Mouse (Mus musculus) fat pad, adult 2 months (tissue): ENCODE measurements around the gene Wdr91.

ENCODE experiments used
- DNase-seq: peaks from one replicate; pipeline ENCODE4 v3.0.0-alpha.2; 2011; ENCODE audit warnings: low read depth, low spot score; ENCODE audit errors: extremely low read depth

Wdr91 gene

GRCm38 (mm10) chr6:34919956-34920355, 9.3 kb upstream of the Wdr91 start, which contains the start of gene Stra8:
Gene Stra8 (plus strand): TSS chr6:34920163.
- DNase-seq = no peak

- DNase-seq = no peak
Measured at GRCm38 (mm10) chr6:34919146-34919545, 8.5 kb upstream of the Wdr91 start.

GRCm38 (mm10) chr6:34914462-34914861, 3.8 kb upstream of the Wdr91 start:
- DNase-seq = no peak

- no peak for DNase-seq
Measured at GRCm38 (mm10) chr6:34913341-34914040, 2.8 kb upstream of the Wdr91 start.

GRCm38 (mm10) chr6:34909631-34910345, 888 bp downstream of the Wdr91 start:
- no peak for DNase-seq

- no peak for DNase-seq
Measured at GRCm38 (mm10) chr6:34907696-34908260, 2.9 kb downstream of the Wdr91 start.

- DNase-seq = no peak
Measured at GRCm38 (mm10) chr6:34907121-34907614, 3.5 kb downstream of the Wdr91 start.

GRCm38 (mm10) chr6:34906661-34907060, 4.0 kb downstream of the Wdr91 start:
- no peak for DNase-seq

GRCm38 (mm10) chr6:34906125-34906524, 4.6 kb downstream of the Wdr91 start:
- no peak for DNase-seq

- no peak for DNase-seq
Measured at GRCm38 (mm10) chr6:34904361-34904760, 6.3 kb downstream of the Wdr91 start.

GRCm38 (mm10) chr6:34903851-34904250, 6.8 kb downstream of the Wdr91 start:
- no peak for DNase-seq

GRCm38 (mm10) chr6:34903441-34903840, 7.2 kb downstream of the Wdr91 start:
- DNase-seq = no peak

- no peak for DNase-seq
Measured at GRCm38 (mm10) chr6:34902578-34902977, 8.1 kb downstream of the Wdr91 start.

GRCm38 (mm10) chr6:34901911-34902444, 8.7 kb downstream of the Wdr91 start:
- DNase-seq = no peak

- DNase-seq = no peak
Measured at GRCm38 (mm10) chr6:34900990-34901389, 9.7 kb downstream of the Wdr91 start.

GRCm38 (mm10) chr6:34899127-34899526, 11.5 kb downstream of the Wdr91 start:
- no peak for DNase-seq

- DNase-seq = no peak
Measured at GRCm38 (mm10) chr6:34896168-34896780, 14.4 kb downstream of the Wdr91 start.

- DNase-seq = no peak
Measured at GRCm38 (mm10) chr6:34895569-34895968, 15.1 kb downstream of the Wdr91 start.

- no peak for DNase-seq
Measured at GRCm38 (mm10) chr6:34889185-34889584, 21.5 kb downstream of the Wdr91 start.

- no peak for DNase-seq
Measured at GRCm38 (mm10) chr6:34887131-34887850, 23.4 kb downstream of the Wdr91 start.

- no peak for DNase-seq
Measured at GRCm38 (mm10) chr6:34884724-34885123, 26.0 kb downstream of the Wdr91 start.
